8 mouse cellular contexts compared by ENCODE assay signal in the genomic region with DNA sequence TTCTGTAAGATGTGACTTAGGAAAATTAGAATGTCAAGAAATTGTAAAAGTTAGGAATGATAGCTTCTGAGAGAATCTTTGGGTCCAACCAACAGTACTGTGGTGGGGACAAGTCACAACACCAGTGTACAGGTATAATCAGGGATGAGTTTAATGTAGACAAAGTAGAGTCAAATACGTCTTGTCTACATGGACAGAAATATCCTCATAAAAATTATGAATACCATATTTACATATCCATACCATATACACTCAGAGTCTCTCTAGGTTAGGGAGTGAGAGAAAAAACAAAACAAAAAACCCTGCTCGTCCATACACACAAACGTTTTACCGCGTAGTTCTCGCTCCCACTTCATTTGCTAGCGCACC. TPM values are rescaled to one million over a fixed set of nuclear protein-coding genes. Genes with fewer than 3 reads are reported as not detected.
DNase-seq lines count a peak whose midpoint lies in the region; ATAC-seq and TF ChIP-seq lines count a peak whose summit lies in the region.

No protein-coding gene starts in this region.

- H3K9ac ChIP-seq in heart, embryonic 15.5 days, result peak overlapping the region; percentile 77
- peak overlapping the region; percentile 85 for H3K9ac ChIP-seq in midbrain, embryonic 11.5 days (ENCODE audit: low read length)

- no peak for DNase-seq in heart, adult 18-20 months
- no peak for DNase-seq in G1E (ENCODE audit: low spot score)
- DNase-seq in hindbrain, embryonic 10.5 days (ENCODE audit: low spot score), result no peak
- DNase-seq in midbrain, embryonic 11.5 days (ENCODE audit: low spot score, missing footprints), result no peak
- DNase-seq in B cell, adult 2 months, result no peak
- DNase-seq in cerebellum, adult 18-20 months, result no peak
- DNase-seq in urinary bladder, postnatal 10 days (ENCODE audit: low spot score), result no peak

- H3K4me3 ChIP-seq in heart, embryonic 15.5 days, result peak overlapping the region; percentile 98
- H3K4me3 ChIP-seq in G1E (ENCODE audit: low read depth, low read length), result peak overlapping the region; percentile 97
- peak overlapping the region; percentile 95 for H3K4me3 ChIP-seq in hindbrain, embryonic 10.5 days
- H3K4me3 ChIP-seq in midbrain, embryonic 11.5 days (ENCODE audit: low read depth, low read length), result peak overlapping the region; percentile 95

- WGBS in heart, embryonic 15.5 days, result 2% methylated on average over 7 of the region's 7 CpGs
- 3% methylated on average over 7 of the region's 7 CpGs for WGBS in hindbrain, embryonic 10.5 days
- 5% methylated on average over 7 of the region's 7 CpGs for WGBS in midbrain, embryonic 11.5 days

- ATAC-seq in heart, embryonic 15.5 days (replicated peaks; ENCODE audit: insufficient number of reproducible peaks, insufficient read depth, low FRiP score, low read depth), result no peak
- no peak for ATAC-seq in G1E (ENCODE audit: extremely low read depth, insufficient number of reproducible peaks, low FRiP score, poor library complexity, severe bottlenecking)
- no peak; the same call in 1 of the 2 replicates for ATAC-seq in midbrain, embryonic 11.5 days (ENCODE audit: low FRiP score)

- H3K27ac ChIP-seq in heart, embryonic 15.5 days, result no peak overlapping the region
- peak overlapping the region; percentile 95 for H3K27ac ChIP-seq in hindbrain, embryonic 10.5 days
- no peak overlapping the region for H3K27ac ChIP-seq in midbrain, embryonic 11.5 days (ENCODE audit: low read depth, low read length)

- peak overlapping the region; percentile 76 for H3K4me2 ChIP-seq in heart, embryonic 15.5 days
- peak overlapping the region; percentile 58 for H3K4me2 ChIP-seq in midbrain, embryonic 11.5 days

- H3K36me3 ChIP-seq in heart, embryonic 15.5 days, result no peaks in the 10 kb centered on the region
- peaks cover 11% of the 10 kb centered on the region for H3K36me3 ChIP-seq in G1E (replicated peaks)
- H3K36me3 ChIP-seq in hindbrain, embryonic 10.5 days, result peaks cover 10% of the 10 kb centered on the region; the same call in 1 of the 2 replicates
- H3K36me3 ChIP-seq in midbrain, embryonic 11.5 days (ENCODE audit: control insufficient read depth, insufficient read depth, low read length), result no peaks in the 10 kb centered on the region

- TF ChIP-seq CTCF in G1E (IDR thresholded peaks at IDR 0.05; ENCODE audit: low read depth, low read length), result no peak

- H3K27me3 ChIP-seq in heart, embryonic 15.5 days, result peaks cover 4% of the 10 kb centered on the region
- H3K27me3 ChIP-seq in G1E (ENCODE audit: insufficient read depth, low read length), result no peaks in the 10 kb centered on the region
- H3K27me3 ChIP-seq in hindbrain, embryonic 10.5 days (ENCODE audit: insufficient read depth, poor library complexity, severe bottlenecking), result no peaks in the 10 kb centered on the region; the same call in 1 of the 2 replicates
- no peaks in the 10 kb centered on the region for H3K27me3 ChIP-seq in midbrain, embryonic 11.5 days (ENCODE audit: control insufficient read depth, insufficient read depth, low read length)

- H3K4me1 ChIP-seq in heart, embryonic 15.5 days (replicated peaks), result peaks cover 5% of the 10 kb centered on the region; the same call in 1 of the 2 replicates
- H3K4me1 ChIP-seq in G1E (ENCODE audit: insufficient read depth, low read depth, low read length), result peaks cover 22% of the 10 kb centered on the region
- peaks cover 12% of the 10 kb centered on the region; the same call in 1 of the 2 replicates for H3K4me1 ChIP-seq in hindbrain, embryonic 10.5 days (replicated peaks)
- H3K4me1 ChIP-seq in midbrain, embryonic 11.5 days (ENCODE audit: control insufficient read depth, insufficient read depth, low read length), result peaks cover 4% of the 10 kb centered on the region; the same call in 1 of the 2 replicates

- no peaks in the 10 kb centered on the region for H3K9me3 ChIP-seq in heart, embryonic 15.5 days (replicated peaks)
- H3K9me3 ChIP-seq in G1E (replicated peaks), result no peaks in the 10 kb centered on the region
- H3K9me3 ChIP-seq in hindbrain, embryonic 10.5 days, result peaks cover 3% of the 10 kb centered on the region; the same call in 1 of the 2 replicates
- no peaks in the 10 kb centered on the region for H3K9me3 ChIP-seq in midbrain, embryonic 11.5 days (ENCODE audit: control insufficient read depth, low read length)

RNA-seq across cellular contexts. Expression of gene March8, which starts 0.4 kb away (rescaled TPM):
- 21.8 and 26.0 TPM in 2 replicates for polyA plus RNA-seq in heart, embryonic 15.5 days (2015; fragmentation: Nextera tagmentation; extraction: Ambion mirVana)
- 10 to 100 TPM; 43.5 to 44.2 TPM for total RNA-seq in heart, adult 18-20 months (2021)
- total RNA-seq in G1E (2014; fragmentation: Nextera tagmentation) (35.1 and 191 TPM in 2 replicates), G1E (2017) (53.9 and 70.9 TPM in 2 replicates)
- 8.8 and 9.9 TPM in 2 replicates for polyA plus RNA-seq in G1E (2012)
- 31.2 and 42.0 TPM in 2 replicates for polyA plus RNA-seq in hindbrain, embryonic 10.5 days (2016; fragmentation: Nextera tagmentation; extraction: Ambion mirVana)
- polyA plus RNA-seq in midbrain, embryonic 11.5 days (2014; fragmentation: Nextera tagmentation; extraction: Ambion mirVana), result 35.3 and 37.4 TPM in 2 replicates
